Mouse (Mus musculus): ENCODE results near the gene Etl4. TPM values are rescaled to one million over a fixed set of nuclear protein-coding genes. Genes with fewer than 3 reads are reported as not detected.

Gene Etl4
- polyA plus RNA-seq, 1 experiment, result not detected

- Histone ChIP-seq H3K27me3 (ENCODE audit: control insufficient read depth) (no peaks in the 10 kb centered on the region), H3K36me3 (ENCODE audit: control insufficient read depth) (no peaks in the 10 kb centered on the region), H3K9me3 (ENCODE audit: control insufficient read depth, low read length) (no peaks in the 10 kb centered on the region), H3K4me3 (replicated peaks) (no peak overlapping the region), H3K4me1 (ENCODE audit: control insufficient read depth) (no peaks in the 10 kb centered on the region)
- TF ChIP-seq GATA1 (IDR thresholded peaks at IDR 0.05; ENCODE audit: low read length), result no peak
- no peak for TF ChIP-seq TAL1 (IDR thresholded peaks at IDR 0.05; ENCODE audit: low read length)
Observed at GRCm38 (mm10) chr2:20603991-20604390, 694.4 kb downstream of the Etl4 start.

- TF ChIP-seq GATA1 (IDR thresholded peaks at IDR 0.05; ENCODE audit: low read length), result no peak
- TF ChIP-seq TAL1 (IDR thresholded peaks at IDR 0.05; ENCODE audit: low read length), result no peak
Observed at GRCm38 (mm10) chr2:20609203-20609602, 699.6 kb downstream of the Etl4 start.

GRCm38 (mm10) chr2:20615948-20616347 is 706.4 kb downstream of the Etl4 start:
- H3K9me3 ChIP-seq (ENCODE audit: control insufficient read depth, low read length), result no peaks in the 10 kb centered on the region

More at GRCm38 (mm10) chr2:20609203-20609602, 699.6 kb downstream of the Etl4 start:
- Histone ChIP-seq H3K36me3 (ENCODE audit: control insufficient read depth) (no peaks in the 10 kb centered on the region), H3K4me1 (ENCODE audit: control insufficient read depth) (no peaks in the 10 kb centered on the region), H3K4me3 (replicated peaks) (no peak overlapping the region), H3K27me3 (ENCODE audit: control insufficient read depth) (no peaks in the 10 kb centered on the region), H3K9me3 (ENCODE audit: control insufficient read depth, low read length) (no peaks in the 10 kb centered on the region)

GRCm38 (mm10) chr2:20618396-20618795 is 708.8 kb downstream of the Etl4 start:
- Histone ChIP-seq H3K9me3 (ENCODE audit: control insufficient read depth, low read length) (no peaks in the 10 kb centered on the region), H3K4me3 (replicated peaks) (no peak overlapping the region), H3K27me3 (ENCODE audit: control insufficient read depth) (no peaks in the 10 kb centered on the region), H3K4me1 (ENCODE audit: control insufficient read depth) (no peaks in the 10 kb centered on the region), H3K36me3 (ENCODE audit: control insufficient read depth) (no peaks in the 10 kb centered on the region)
- TF ChIP-seq GATA1 (IDR thresholded peaks at IDR 0.05; ENCODE audit: low read length) (no peak), TAL1 (IDR thresholded peaks at IDR 0.05; ENCODE audit: low read length) (no peak)

More at GRCm38 (mm10) chr2:20615948-20616347, 706.4 kb downstream of the Etl4 start:
- Histone ChIP-seq H3K4me1 (ENCODE audit: control insufficient read depth) (no peaks in the 10 kb centered on the region), H3K4me3 (replicated peaks) (no peak overlapping the region), H3K36me3 (ENCODE audit: control insufficient read depth) (no peaks in the 10 kb centered on the region), H3K27me3 (ENCODE audit: control insufficient read depth) (no peaks in the 10 kb centered on the region)
- no peak for TF ChIP-seq GATA1 (IDR thresholded peaks at IDR 0.05; ENCODE audit: low read length)
- TF ChIP-seq TAL1 (IDR thresholded peaks at IDR 0.05; ENCODE audit: low read length), result no peak

GRCm38 (mm10) chr2:20619881-20620280 is 710.3 kb downstream of the Etl4 start:
- TF ChIP-seq GATA1 (IDR thresholded peaks at IDR 0.05; ENCODE audit: low read length) (no peak), TAL1 (IDR thresholded peaks at IDR 0.05; ENCODE audit: low read length) (no peak)

GRCm38 (mm10) chr2:20629156-20629712 is 719.7 kb downstream of the Etl4 start:
- no peaks in the 10 kb centered on the region for H3K4me1 ChIP-seq (ENCODE audit: control insufficient read depth)
- no peaks in the 10 kb centered on the region for H3K27me3 ChIP-seq (ENCODE audit: control insufficient read depth)
- TF ChIP-seq GATA1 (IDR thresholded peaks at IDR 0.05; ENCODE audit: low read length) (no peak), TAL1 (IDR thresholded peaks at IDR 0.05; ENCODE audit: low read length) (no peak)
- no peaks in the 10 kb centered on the region for H3K9me3 ChIP-seq (ENCODE audit: control insufficient read depth, low read length)
- no peaks in the 10 kb centered on the region for H3K36me3 ChIP-seq (ENCODE audit: control insufficient read depth)
- H3K4me3 ChIP-seq (replicated peaks), result no peak overlapping the region

More at GRCm38 (mm10) chr2:20619881-20620280, 710.3 kb downstream of the Etl4 start:
- Histone ChIP-seq H3K4me1 (ENCODE audit: control insufficient read depth) (no peaks in the 10 kb centered on the region), H3K27me3 (ENCODE audit: control insufficient read depth) (no peaks in the 10 kb centered on the region), H3K4me3 (replicated peaks) (no peak overlapping the region), H3K9me3 (ENCODE audit: control insufficient read depth, low read length) (no peaks in the 10 kb centered on the region), H3K36me3 (ENCODE audit: control insufficient read depth) (no peaks in the 10 kb centered on the region)

GRCm38 (mm10) chr2:20638604-20639003 is 729.0 kb downstream of the Etl4 start:
- Histone ChIP-seq H3K4me3 (replicated peaks) (no peak overlapping the region), H3K36me3 (ENCODE audit: control insufficient read depth) (no peaks in the 10 kb centered on the region), H3K9me3 (ENCODE audit: control insufficient read depth, low read length) (no peaks in the 10 kb centered on the region), H3K27me3 (ENCODE audit: control insufficient read depth) (no peaks in the 10 kb centered on the region), H3K4me1 (ENCODE audit: control insufficient read depth) (no peaks in the 10 kb centered on the region)
- TF ChIP-seq GATA1 (IDR thresholded peaks at IDR 0.05; ENCODE audit: low read length), result no peak
- TF ChIP-seq TAL1 (IDR thresholded peaks at IDR 0.05; ENCODE audit: low read length), result no peak

GRCm38 (mm10) chr2:20639721-20640120 is 730.1 kb downstream of the Etl4 start:
- H3K27me3 ChIP-seq (ENCODE audit: control insufficient read depth), result no peaks in the 10 kb centered on the region
- no peak overlapping the region for H3K4me3 ChIP-seq (replicated peaks)
- no peaks in the 10 kb centered on the region for H3K36me3 ChIP-seq (ENCODE audit: control insufficient read depth)
- H3K4me1 ChIP-seq (ENCODE audit: control insufficient read depth), result no peaks in the 10 kb centered on the region
- TF ChIP-seq TAL1 (IDR thresholded peaks at IDR 0.05; ENCODE audit: low read length) (no peak), GATA1 (IDR thresholded peaks at IDR 0.05; ENCODE audit: low read length) (no peak)
- H3K9me3 ChIP-seq (ENCODE audit: control insufficient read depth, low read length), result no peaks in the 10 kb centered on the region

GRCm38 (mm10) chr2:20642818-20643217 is 733.2 kb downstream of the Etl4 start:
- Histone ChIP-seq H3K4me3 (replicated peaks) (no peak overlapping the region), H3K9me3 (ENCODE audit: control insufficient read depth, low read length) (no peaks in the 10 kb centered on the region), H3K4me1 (ENCODE audit: control insufficient read depth) (no peaks in the 10 kb centered on the region), H3K36me3 (ENCODE audit: control insufficient read depth) (no peaks in the 10 kb centered on the region), H3K27me3 (ENCODE audit: control insufficient read depth) (no peaks in the 10 kb centered on the region)
- TF ChIP-seq GATA1 (IDR thresholded peaks at IDR 0.05; ENCODE audit: low read length) (no peak), TAL1 (IDR thresholded peaks at IDR 0.05; ENCODE audit: low read length) (no peak)

- no peaks in the 10 kb centered on the region for H3K4me1 ChIP-seq (ENCODE audit: control insufficient read depth)
- H3K4me3 ChIP-seq (replicated peaks), result no peak overlapping the region
- TF ChIP-seq TAL1 (IDR thresholded peaks at IDR 0.05; ENCODE audit: low read length) (no peak), GATA1 (IDR thresholded peaks at IDR 0.05; ENCODE audit: low read length) (no peak)
- no peaks in the 10 kb centered on the region for H3K36me3 ChIP-seq (ENCODE audit: control insufficient read depth)
- no peaks in the 10 kb centered on the region for H3K27me3 ChIP-seq (ENCODE audit: control insufficient read depth)
- no peaks in the 10 kb centered on the region for H3K9me3 ChIP-seq (ENCODE audit: control insufficient read depth, low read length)
Observed at GRCm38 (mm10) chr2:20649817-20650216, 740.2 kb downstream of the Etl4 start.

Measured in erythroblast, embryonic 14.5 days (primary cell).